Mouse (Mus musculus) layer of hippocampus, adult 9-10 months (tissue): ENCODE data around the gene Oprm1.

Experiments
- DNase-seq: peaks from one replicate; pipeline ENCODE4 v3.0.0; 2022; ENCODE audit warnings: low spot score

Oprm1 gene

DNA sequence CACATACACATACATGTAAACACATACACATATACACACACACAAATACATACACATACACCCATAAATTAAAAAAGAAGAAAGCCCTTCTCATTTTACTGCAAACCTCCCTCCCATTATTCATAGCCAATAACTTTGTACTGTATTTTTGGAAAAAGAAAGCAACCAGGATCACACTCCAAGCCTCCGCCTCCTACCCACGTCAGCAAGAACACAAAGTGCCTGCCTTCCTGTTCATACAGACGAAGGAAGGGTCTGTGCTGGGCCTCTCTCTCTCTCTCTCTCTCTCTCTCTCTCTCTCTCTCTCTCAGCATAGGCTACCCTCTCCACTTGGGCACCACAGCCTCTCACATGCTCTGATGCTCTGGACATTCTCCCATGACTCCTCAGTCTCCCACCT, 137.5 kb downstream of the Oprm1 start:
- no peak for DNase-seq

DNA sequence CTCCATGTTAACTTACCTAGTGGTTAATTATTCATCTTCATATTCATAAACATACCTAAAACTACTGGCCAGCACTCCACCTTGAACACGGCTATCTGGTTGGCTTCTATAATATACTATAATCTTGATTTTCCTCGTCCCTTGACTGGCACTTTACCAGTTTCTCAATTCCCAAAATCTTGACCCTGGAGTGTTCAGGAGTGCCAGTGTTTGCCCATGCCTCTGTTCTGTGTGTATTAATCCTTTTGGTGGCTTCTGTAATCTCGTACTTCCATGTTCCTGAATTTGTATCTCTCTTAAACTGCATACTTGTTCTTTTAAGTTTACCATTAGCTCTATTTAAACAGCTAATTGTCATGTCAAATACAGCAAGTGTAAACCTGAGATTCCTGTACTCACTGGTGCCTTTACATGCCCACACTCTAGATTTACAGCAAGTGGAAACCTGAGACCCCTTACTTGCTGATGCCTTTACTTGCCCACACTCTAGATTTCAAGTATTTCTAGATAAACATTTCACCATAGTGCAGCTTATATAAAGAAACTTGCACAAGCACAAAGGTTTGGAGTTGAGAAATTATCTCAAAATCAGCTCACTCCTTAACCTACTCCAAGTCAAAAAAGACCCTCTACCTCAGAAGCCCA, 138.5 kb downstream of the Oprm1 start:
- DNase-seq, result no peak

DNA sequence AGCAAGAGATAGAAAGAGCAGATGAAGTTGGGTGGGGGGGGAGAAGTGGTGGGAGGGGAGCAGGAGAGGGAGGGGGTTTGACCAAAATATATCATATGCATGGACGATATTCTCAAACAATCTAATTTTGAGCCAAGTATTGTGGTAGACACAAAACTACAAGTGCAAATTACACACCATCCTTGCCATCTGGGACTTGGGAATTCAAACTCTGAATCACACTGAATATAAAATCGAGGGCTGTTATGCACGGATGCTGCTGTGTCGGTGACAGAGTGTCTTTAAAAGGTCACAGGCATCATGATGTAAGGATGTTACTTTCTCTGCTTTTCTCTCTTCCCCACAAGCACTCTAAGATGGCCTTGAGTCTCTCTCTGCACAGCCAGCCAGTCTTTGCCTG, 141.8 kb downstream of the Oprm1 start:
- no peak for DNase-seq

DNA sequence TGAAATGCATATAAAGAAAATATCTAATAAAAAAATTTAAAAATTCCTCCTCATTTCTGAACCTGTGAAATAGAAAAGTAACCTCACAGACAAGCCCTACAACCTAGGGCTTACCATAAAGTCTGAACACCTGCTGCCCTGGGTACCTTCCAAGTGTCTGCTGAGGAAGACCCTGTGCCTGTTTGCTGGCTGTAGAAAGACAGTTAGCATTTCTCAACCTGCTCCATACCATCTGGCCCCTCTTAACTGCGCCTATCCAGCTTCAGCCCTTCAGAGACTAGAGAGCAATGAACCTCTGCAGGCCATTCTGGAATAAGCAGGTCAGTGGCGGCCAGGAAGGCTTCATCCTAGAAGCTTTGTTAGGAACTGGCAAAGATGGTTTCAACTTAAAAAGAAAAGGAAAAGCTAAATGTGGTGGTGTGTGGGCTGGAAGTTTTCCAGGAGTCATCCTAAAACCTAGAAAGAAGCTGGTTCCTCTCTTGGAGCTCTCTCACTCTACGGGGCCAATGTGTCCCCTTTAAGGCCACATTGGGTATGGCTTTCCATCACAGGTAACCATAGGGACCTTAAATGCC, 143.6 kb downstream of the Oprm1 start:
- DNase-seq, result no peak

DNA sequence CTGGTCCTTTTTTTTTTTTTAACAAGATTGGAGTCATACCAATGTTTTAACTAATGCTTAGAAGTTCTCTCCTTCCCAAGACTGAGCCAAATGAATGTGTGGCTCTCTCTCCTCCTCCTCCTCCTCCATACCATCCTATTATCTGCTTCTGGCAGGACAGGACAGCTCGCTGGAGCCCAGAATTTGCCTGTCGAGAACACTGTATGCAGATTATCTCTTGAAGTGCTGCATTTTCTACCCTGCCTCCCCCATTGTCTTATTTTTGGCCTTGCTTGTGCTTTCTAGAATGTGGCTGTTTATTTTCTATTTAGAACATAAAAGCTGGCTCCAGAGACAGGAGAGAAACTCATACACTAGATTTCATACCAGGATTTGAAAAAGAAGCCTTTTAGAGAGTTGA, 151.5 kb downstream of the Oprm1 start:
- no peak for DNase-seq

DNA sequence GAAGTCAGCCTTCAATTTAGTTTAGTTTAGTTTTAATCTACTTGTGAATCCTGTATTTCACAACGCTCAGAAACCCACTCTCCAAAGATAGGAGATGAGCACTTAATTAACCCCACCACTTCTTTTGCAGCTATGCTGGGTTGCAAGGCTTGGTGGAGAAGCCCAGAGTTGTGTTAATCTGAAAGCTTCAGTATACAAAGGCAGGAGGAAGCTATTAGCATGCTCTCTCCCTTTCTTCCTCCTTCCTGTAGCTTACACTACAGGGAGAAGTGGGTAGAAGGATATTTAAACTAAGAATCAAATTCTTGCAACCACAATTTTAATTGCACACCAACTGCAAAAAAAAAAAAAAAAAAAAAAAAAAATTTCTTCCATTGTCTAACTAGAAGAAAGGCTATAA, 157.7 kb downstream of the Oprm1 start:
- DNase-seq, result no peak

DNA sequence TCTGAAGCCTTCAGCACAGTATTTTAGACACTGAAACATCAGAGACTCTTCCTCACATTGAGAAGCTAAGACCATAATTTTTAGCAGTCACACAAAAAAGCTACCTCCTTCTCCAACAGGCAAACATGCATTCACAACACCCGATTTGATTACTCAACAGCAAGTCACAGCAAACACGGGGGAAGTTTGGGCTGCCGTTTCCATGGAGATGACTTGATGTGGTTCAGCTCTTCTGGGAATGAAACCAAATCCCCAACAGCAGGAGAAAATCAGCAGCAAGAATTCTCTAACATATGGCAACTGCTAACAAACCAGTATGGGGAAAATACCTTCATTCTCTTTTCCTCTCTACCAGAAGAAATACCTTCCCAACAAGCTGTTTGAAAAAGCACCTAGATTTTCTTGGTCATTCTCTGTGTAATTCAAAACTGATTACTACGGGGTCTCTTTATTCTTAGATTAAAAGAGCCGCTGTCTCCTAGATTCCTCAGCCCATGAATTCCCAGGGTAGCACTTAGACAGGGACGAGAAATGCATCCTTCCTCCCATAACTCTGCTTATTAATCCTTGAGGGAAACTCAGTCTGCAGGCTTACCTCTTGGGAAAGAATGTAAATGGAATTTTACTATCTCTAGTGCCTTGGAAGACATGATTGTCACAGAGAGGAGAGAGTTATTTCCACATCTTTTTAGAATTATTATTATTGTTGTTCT, 158.4 kb downstream of the Oprm1 start:
- DNase-seq, result peak; percentile 75

DNA sequence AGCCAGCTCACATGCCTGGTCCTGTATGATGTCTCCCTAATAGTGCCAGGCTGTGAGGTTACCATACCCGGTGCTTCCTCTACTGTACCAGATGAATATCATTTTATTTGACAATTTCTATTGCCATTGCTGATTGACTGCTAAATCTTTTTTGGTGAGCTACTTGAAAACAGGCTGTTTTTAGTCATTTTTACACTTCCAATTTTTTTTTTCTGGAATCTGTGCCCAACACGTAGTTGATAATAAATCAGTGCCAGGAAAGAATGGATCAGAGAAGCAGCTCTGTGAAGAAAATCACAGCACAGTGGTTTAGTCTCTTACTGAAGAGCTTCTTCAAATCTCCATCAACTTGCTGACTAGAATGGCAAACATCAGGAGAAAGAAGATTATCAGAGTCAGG, 168.4 kb downstream of the Oprm1 start:
- DNase-seq, result no peak

DNA sequence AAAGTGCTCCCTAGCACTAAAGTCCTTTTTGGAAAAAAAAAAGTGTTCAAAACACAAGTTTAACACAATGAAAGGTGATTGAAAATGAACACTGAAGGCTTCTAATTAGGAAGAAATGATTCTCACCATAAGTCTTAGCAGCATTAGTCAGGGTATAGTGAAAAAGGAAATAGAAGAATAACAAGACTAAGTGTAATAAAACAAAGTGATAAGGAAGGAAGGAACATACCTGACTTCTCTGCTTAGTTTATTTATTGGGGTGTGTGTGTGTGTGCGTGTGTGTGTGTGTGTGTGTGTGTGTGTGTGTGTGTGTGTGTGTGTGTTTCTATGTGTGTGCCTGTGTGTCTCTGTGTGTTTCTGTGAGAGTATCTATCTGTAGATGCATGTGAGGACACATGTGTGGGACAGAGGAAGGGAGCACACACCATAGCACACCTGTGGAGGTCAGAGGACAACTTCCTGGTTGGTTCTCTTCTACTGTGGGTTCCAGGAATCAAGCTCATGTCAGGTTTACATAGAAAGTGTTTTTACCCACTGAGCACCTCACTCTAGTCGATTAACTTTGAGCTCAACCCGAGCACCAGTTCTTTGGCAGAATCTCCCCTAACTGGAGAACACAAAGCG, 169.4 kb downstream of the Oprm1 start:
- no peak for DNase-seq

DNA sequence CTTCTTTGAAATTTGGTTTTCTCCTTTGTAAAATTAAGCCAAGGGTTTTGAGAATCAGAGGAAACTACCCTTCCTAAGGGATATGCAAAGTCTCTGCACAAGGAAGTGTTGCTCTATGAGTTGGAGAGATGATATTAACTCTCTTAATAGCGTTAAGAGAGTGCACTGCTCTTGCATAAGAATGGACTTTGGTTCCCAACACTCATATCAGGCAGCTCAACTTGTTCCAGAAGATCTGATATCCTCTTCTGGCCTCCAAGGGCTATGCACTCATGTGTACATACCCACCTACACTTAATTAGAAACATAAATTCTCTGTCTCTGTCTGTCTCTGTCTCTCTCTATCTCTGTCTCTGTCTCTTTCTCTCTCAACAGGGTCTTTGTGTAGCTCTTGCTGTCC, 170.6 kb downstream of the Oprm1 start:
- no peak for DNase-seq

DNA sequence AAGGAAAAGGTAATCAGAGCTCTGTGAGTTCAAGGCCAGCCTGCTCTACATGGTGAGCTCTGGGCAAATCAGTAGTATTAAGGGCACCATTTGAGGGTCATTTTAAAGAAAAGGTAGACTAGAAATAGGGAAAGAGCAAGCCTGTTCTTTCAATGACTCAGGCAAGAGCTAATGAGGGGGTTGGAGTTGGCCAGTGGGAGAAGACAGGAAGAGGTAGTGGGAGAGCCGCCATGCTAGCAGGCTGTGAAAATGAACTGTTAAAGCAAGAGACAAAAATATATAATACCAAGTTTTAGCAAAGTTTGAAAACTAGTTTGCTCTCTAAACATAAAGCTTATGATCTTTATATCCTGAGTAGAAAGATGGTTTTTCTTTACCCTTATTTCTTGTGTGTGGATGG, 172.1 kb downstream of the Oprm1 start:
- DNase-seq, result no peak

DNA sequence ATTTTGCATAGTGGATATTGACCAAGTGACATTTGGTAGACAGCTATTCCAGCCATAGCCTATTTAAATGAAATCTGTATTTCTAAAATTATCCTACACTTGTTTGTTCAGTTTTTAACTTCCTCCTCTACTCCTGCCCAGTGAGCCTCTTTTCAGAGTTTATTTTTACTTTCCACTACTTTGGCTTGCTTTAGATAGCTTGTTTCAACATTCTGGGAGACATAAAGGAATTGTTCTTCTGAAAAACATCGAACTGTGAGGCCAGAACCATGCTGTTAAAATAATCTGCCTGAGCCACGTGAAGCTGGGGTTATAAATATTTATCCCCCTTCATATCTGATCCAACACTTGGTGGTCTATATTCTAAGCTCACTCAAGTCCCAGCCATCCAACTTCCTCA, 172.6 kb downstream of the Oprm1 start:
- DNase-seq, result no peak

DNA sequence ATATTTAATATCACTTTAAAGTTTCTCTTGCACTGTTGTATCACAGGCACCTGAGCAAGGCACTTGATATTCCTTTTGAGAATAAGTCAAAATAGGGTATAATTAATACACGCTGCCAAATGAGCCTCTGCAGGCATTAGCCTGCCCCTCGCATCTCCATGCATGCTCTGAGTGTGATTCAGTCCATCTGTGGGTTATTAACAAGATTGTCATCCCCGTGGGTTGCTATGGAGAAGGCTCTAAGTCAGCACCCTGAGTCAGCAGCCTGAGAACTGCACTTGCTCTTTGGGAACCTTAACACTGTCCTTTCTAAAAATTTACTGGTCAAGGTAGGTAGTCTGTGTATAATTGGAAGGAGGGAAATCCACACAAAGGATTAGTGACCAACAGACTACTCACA, 176.5 kb downstream of the Oprm1 start:
- DNase-seq, result no peak

DNA sequence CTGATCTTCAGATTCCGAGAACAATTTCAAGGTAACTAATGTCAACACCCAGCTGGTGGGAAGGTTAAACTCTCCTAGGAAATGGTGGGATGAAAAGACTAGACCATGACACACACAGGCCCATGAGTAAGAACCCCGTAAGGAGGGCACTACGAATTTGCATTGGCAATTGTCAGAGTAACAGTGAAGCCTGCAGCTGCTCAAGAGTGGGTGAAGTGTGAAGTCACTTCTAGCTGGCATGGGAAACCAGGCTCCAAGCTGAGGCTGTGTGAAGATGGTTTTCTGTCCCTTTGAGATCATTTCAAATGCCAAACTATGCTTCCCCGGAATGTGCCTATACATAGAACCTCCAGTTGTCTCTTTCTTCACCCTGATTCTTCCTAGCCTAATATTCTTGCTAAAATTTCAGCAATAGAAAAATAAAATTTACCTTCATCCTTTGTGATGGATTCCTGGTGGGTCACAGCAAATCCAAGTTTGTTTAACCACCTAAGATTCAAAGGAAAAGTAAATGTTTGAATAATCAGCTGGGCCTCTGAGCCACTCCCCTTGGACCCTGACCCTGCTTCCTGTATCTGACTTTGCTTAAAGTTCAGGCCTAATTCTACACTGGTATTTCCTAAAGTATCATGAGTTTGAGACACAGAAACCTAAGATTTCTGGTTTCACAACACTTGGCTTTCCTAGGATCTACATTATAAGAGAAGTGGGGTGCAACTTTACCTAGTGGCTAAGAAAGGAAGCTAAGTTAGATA, 178.5 kb downstream of the Oprm1 start:
- DNase-seq, result no peak

DNA sequence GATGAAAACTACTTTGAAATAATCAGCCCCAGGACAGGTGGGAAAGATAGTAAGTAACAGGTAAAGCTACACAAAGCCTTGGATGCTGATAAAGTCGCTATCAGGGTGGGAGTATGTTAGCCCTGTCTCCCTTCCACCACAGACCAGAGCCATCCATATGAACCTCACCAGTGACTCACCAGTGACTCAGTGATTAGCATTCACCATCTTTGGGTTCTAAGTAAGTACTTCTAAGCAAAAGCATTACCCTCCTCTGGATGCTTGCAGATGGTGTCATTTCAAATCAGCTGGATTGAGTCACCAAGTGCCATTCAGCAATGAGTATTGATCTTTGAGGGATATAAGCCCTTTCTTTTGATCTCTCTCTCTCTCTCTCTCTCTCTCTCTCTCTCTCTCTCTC, 194.8 kb downstream of the Oprm1 start:
- no peak for DNase-seq

DNA sequence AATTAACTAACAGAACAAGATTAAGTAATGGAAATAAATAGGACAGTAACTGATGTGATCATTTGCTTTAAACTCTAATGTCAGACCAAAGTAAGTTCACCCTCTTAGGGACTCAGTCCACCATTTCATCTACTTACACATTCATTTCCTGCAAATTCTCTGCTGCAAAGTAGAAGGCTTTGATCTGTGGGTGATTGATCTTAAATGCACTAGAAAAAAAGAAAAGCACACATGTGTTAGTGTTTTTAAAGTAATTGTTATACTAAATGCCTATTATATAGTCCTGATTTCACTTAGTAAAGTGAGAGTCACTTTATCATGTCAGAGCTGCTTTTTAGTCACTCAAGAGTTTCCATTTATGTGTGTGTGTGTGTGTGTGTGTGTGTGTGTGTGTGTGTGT, 196.2 kb downstream of the Oprm1 start:
- no peak for DNase-seq

DNA sequence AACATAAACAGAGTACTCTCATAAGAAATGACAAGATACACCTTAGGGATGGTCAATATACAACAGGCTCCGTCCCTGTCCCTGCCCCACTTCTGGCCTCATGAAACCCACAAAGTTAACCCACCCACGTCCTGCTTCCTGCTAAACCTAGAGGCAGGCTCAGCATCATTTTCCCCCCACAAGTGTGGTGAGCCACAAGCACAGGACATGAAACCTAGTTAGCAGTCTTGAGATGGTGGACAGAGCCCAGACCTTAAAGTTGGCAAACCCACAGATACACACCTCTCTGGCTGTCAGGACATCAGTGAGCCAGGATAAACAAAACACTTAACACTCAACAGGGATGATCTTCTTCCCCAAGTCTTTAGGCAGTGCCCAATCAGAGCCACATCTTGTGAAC, 198.1 kb downstream of the Oprm1 start:
- no peak for DNase-seq

DNA sequence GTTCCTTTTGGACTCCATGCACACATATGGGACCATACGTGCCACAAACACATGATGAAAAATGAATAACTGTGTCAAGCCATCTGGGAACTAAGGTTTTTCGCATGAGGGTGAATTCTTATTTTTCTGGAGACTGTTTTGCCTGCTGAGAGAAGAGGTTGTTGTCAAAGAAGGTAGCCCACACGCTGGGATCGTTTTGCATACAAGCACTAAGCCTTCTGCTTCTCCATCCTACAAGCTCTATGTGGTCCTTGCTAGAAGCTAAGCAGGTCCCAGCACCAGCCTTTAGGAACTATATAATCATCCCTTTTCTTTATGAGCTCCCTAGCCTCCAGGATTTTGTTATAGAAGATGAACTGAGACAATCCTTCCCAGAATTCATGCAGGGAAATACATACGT, 200.5 kb downstream of the Oprm1 start:
- DNase-seq, result no peak

DNA sequence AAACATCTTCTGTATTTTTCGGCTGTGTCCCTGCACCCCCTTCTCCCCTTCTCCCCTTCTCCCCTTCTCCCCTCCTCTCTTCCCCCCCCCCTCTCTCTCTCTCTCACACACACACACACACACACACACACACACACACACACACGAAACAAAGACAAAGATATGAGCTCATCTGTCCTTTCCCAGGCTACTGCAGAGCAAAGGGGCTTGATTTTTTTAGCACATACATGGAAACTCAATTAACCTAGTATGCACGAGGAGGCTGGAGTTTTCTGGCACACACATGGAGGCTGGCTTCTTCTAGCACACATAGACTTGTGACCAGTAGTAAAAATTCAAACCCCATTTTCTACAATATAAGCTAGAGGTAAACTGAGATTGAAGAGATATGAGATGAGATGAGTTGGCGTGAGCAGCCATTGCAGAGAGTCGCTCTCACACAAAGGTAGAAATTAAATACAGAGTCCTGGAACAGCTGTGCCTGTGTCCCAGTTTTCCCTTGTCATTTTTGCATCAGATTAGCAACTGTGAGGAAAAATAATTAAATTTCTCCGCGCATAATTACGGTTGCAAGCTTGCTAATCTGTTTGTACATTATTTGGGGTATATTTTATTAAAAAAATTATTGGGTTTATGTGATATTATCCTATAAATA, 209.4 kb downstream of the Oprm1 start:
- no peak for DNase-seq

DNA sequence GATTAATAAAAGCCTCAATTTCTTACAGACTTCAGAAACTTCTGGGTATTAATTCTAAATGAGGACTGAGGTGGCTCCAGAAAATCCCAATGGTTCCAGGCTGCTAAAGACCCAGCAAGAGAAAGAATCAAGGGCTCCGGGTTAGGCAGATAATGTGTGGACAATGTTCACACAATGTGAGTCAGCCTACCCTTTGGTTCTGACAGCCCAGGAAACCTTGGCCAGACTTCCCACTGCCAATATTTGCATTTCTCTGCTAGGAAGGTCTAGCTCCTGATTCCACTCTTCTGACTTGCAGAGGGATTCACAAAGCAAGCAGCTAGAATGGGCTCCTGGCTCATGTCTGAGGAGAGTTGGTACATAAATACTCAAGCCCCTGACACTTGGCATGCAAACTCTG, 210.0 kb downstream of the Oprm1 start:
- no peak for DNase-seq

DNA sequence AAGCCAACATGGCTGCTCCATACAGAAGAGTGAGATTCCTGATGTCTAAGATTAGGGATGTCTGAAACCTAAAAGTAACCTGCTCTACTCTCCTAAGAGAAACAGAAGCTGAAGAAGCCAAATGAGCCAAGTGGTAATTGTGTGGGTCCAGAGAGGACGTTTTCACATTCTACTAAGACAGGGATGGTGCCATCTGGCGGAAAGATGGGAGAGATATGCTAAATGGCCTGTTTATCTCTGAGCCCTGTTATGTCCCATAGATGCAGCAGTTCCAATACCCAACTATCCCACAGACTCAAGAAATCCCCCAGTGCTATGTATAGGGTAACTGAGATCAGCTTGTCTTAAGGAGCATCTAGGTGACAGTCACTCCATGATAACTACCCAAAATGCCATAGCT, 219.5 kb downstream of the Oprm1 start:
- DNase-seq, result no peak

DNA sequence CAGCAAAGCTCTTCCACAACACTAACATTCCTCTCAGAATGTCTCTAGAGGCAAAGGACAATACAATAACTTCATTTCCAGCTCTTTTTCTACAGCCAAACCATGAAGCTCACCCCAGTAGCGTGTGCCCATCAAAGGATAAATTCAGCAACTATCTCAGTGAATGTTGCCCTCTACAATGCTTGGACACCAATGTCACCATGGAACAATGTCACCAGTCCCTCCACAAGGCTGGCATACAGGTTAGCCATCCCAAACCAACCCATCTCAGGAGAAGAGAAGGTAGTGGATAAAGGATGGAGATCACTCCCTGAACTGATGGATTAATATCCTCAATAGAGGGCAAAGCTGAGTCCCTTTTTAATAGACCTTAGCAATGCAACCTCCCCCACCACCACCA, 220.4 kb downstream of the Oprm1 start:
- no peak for DNase-seq
